Mouse (Mus musculus) liver, postnatal 0 days (tissue): ENCODE data around the gene Mpzl1.

Experiments
- CTCF ChIP-seq: sonication (generic); IDR thresholded peaks from 2 replicates; pipeline ENCODE4 v1.5.1; 2016; ENCODE audit warnings: antibody characterized with exemption, low read depth
- EP300 ChIP-seq: IDR thresholded peaks from 2 replicates; pipeline ENCODE4 v1.6.1; 2016; ENCODE audit warnings: antibody characterized with exemption, low read depth, mild to moderate bottlenecking

- TF ChIP-seq EP300 (no peak), CTCF (no peak)
Measured at GRCm38 (mm10) chr1:165559073-165559472, 75.3 kb downstream of the Mpzl1 start.
